Mouse (Mus musculus): ENCODE data around the gene Spred2. TPM values are rescaled to one million over a fixed set of nuclear protein-coding genes. Genes with fewer than 3 reads are reported as not detected.

Gene Spred2
- 5.6 and 7.5 TPM in 2 replicates for polyA plus RNA-seq (2016; fragmentation: Nextera tagmentation; extraction: Ambion mirVana)

GRCm38 (mm10) chr11:19923888-19924756 lies at the start of gene Spred2:
Gene Spred2 (plus strand): TSS chr11:19924375.
- Histone ChIP-seq H3K27ac (replicated peaks) (peak within 1 kb of the TSS; percentile 91), H3K36me3 (no peaks in the 10 kb centered on the region), H3K27me3 (peaks cover 8% of the 10 kb centered on the region; the same call in 1 of the 2 replicates), H3K9ac (replicated peaks) (peak within 1 kb of the TSS; percentile 84), H3K4me3 (peak within 1 kb of the TSS; percentile 86), H3K4me2 (replicated peaks) (peak within 1 kb of the TSS; percentile 74), H3K9me3 (no peaks in the 10 kb centered on the region), H3K4me1 (peaks cover 28% of the 10 kb centered on the region)
- under 1% methylated on average over 57 of the region's 57 CpGs for WGBS
- peak; percentile 42 for ATAC-seq (ENCODE audit: low FRiP score, low read depth)

- Histone ChIP-seq H3K4me1 (no peaks in the 10 kb centered on the region), H3K27ac (replicated peaks) (no peak overlapping the region), H3K4me3 (no peak overlapping the region), H3K27me3 (no peaks in the 10 kb centered on the region), H3K36me3 (no peaks in the 10 kb centered on the region), H3K4me2 (replicated peaks) (no peak overlapping the region), H3K9me3 (no peaks in the 10 kb centered on the region), H3K9ac (replicated peaks) (no peak overlapping the region)
- 50% methylated on average over 12 of the region's 12 CpGs for WGBS
- ATAC-seq (ENCODE audit: low FRiP score, low read depth): no peak
Measured at GRCm38 (mm10) chr11:19875551-19875950, 48.6 kb upstream of the Spred2 start.

GRCm38 (mm10) chr11:19875964-19876363 lies 48.2 kb upstream of the Spred2 start:
- no peak overlapping the region for H3K9ac ChIP-seq (replicated peaks)
- no peaks in the 10 kb centered on the region for H3K4me1 ChIP-seq
- no peak overlapping the region for H3K4me2 ChIP-seq (replicated peaks)
- no peak overlapping the region for H3K4me3 ChIP-seq
- H3K27ac ChIP-seq (replicated peaks): no peak overlapping the region
- ATAC-seq (ENCODE audit: low FRiP score, low read depth): no peak
- no peaks in the 10 kb centered on the region for H3K36me3 ChIP-seq
- H3K9me3 ChIP-seq: no peaks in the 10 kb centered on the region
- 61% methylated on average over 5 of the region's 5 CpGs for WGBS
- H3K27me3 ChIP-seq: no peaks in the 10 kb centered on the region

DNA sequence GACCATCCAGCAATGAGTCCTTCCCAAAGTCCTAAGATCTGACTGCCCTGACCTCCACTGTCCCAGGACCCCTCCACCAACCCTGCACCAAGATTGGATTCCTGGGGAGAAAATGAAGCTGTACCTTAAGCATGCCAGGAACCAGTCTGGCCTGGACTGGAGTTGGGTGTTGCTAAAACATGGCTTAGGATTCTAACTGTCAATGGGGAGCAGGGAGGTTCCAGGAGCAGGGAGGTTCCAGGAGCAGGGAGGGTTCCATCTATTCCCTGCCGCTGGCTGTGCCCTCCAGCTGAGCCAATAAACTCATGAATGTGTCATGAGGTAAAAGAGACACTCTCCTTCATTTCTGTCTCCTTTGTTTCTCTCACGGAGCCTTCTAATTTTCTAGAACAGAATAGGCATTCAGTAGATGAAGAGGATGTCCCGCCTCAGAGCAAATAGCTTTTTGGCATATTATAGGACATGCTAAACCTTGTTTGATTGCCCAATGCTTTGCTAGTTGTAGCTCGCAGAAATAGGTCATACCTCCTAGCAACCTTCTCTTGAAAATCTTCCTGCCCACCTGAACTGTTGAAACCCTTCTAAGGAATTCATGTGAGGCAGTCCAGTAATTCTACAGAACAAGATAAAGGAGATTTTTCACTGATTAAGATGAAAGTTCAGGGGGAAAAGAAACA lies 46.8 kb upstream of the Spred2 start:
- Histone ChIP-seq H3K4me1 (no peaks in the 10 kb centered on the region), H3K36me3 (no peaks in the 10 kb centered on the region), H3K9me3 (no peaks in the 10 kb centered on the region), H3K4me2 (replicated peaks) (no peak overlapping the region), H3K27me3 (no peaks in the 10 kb centered on the region), H3K9ac (replicated peaks) (no peak overlapping the region), H3K4me3 (no peak overlapping the region), H3K27ac (replicated peaks) (no peak overlapping the region)
- 54% methylated on average over 4 of the region's 4 CpGs for whole genome bisulfite sequencing
- 0 out of 2 replicates have a peak, but pooled peaks have one; percentile 16 for ATAC-seq (ENCODE audit: low FRiP score, low read depth)

DNA sequence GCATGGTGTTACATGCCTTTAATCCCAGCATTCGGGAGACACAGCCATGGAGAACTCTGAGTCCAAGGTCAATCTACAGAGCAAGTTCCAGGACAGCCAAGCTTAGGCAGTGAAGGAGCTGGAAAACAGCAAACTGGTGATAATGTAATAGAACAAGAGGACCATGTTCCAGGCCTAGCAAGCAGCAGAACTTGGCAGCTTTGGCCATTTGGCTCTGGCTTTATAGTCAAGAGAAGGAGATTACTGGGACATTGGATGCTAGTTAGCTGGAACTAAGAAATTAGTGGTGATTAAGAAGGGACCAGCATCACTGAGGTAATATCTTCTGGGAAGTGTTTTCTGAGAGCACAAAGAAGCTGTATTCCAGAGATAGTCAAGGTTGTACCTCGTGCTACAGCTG lies 42.8 kb upstream of the Spred2 start:
- Histone ChIP-seq H3K36me3 (no peaks in the 10 kb centered on the region), H3K27ac (replicated peaks) (no peak overlapping the region), H3K27me3 (no peaks in the 10 kb centered on the region), H3K4me2 (replicated peaks) (no peak overlapping the region), H3K9ac (replicated peaks) (no peak overlapping the region), H3K9me3 (no peaks in the 10 kb centered on the region), H3K4me1 (no peaks in the 10 kb centered on the region), H3K4me3 (no peak overlapping the region)
- no peak for ATAC-seq (ENCODE audit: low FRiP score, low read depth)
- WGBS: 81% methylated on average over 2 of the region's 2 CpGs

- no peaks in the 10 kb centered on the region for H3K9me3 ChIP-seq
- H3K27me3 ChIP-seq: no peaks in the 10 kb centered on the region
- no peak for ATAC-seq (ENCODE audit: low FRiP score, low read depth)
- no peak overlapping the region for H3K27ac ChIP-seq (replicated peaks)
- no peak overlapping the region for H3K4me3 ChIP-seq
- no peak overlapping the region for H3K9ac ChIP-seq (replicated peaks)
- no peaks in the 10 kb centered on the region for H3K36me3 ChIP-seq
- 69% methylated on average over 6 of the region's 6 CpGs for WGBS
- H3K4me2 ChIP-seq (replicated peaks): no peak overlapping the region
- H3K4me1 ChIP-seq: no peaks in the 10 kb centered on the region
Measured at GRCm38 (mm10) chr11:19890700-19891406, 33.3 kb upstream of the Spred2 start.

DNA sequence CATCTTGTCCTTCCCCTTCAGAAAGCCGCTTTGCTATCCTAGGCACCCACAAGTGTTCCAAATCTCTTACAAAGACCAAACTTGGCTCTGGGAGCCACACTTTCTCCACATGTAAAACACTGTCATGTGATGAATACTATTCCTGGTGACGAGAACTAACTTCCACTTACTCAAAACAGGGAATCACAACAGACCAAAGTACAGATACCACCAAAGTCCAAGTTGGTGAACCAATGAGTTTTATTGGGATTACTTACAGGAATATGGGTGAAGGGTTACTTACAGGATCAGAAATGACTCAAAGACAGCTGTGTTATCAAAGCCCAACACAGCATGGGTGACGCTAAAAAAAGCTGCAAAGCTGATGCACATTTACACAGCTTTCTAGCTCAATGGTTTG lies 30.9 kb upstream of the Spred2 start:
- no peak overlapping the region for H3K27ac ChIP-seq (replicated peaks)
- no peak overlapping the region for H3K4me2 ChIP-seq (replicated peaks)
- 87% methylated on average over 3 of the region's 3 CpGs for WGBS
- ATAC-seq (ENCODE audit: low FRiP score, low read depth): no peak
- no peaks in the 10 kb centered on the region for H3K27me3 ChIP-seq
- no peaks in the 10 kb centered on the region for H3K9me3 ChIP-seq
- no peaks in the 10 kb centered on the region for H3K4me1 ChIP-seq
- H3K36me3 ChIP-seq: no peaks in the 10 kb centered on the region
- H3K4me3 ChIP-seq: no peak overlapping the region
- H3K9ac ChIP-seq (replicated peaks): no peak overlapping the region

DNA sequence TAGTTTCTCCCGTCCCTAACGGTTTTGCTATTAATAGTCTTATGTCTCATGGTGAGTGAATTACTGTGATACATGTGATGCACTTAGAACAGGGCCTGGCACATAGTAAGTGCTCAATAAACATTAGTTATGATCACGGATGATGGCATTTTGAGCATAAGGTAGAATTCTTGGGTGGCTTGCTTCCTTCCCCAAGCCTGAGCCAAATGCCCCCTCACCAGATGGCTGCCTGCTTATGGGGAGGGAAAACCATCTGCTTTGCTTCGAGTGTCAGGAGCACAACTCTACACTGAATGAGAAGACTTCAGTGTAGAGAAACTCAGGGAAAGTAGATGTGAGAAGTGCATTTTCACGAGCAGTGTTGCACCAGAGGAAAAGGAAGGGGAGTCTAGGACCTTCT lies 24.6 kb upstream of the Spred2 start:
- 85% methylated on average over 5 of the region's 5 CpGs for WGBS
- Histone ChIP-seq H3K27me3 (no peaks in the 10 kb centered on the region), H3K4me1 (no peaks in the 10 kb centered on the region), H3K4me3 (no peak overlapping the region), H3K9me3 (no peaks in the 10 kb centered on the region; the same call in 1 of the 2 replicates), H3K9ac (replicated peaks) (no peak overlapping the region), H3K36me3 (no peaks in the 10 kb centered on the region), H3K27ac (replicated peaks) (no peak overlapping the region), H3K4me2 (replicated peaks) (no peak overlapping the region)
- ATAC-seq (ENCODE audit: low FRiP score, low read depth): no peak

GRCm38 (mm10) chr11:19900712-19901111 lies 23.5 kb upstream of the Spred2 start:
- Histone ChIP-seq H3K4me2 (replicated peaks) (no peak overlapping the region), H3K36me3 (no peaks in the 10 kb centered on the region), H3K27ac (replicated peaks) (no peak overlapping the region), H3K4me3 (no peak overlapping the region), H3K9ac (replicated peaks) (no peak overlapping the region), H3K4me1 (no peaks in the 10 kb centered on the region), H3K9me3 (peaks cover 1% of the 10 kb centered on the region), H3K27me3 (no peaks in the 10 kb centered on the region)
- ATAC-seq (ENCODE audit: low FRiP score, low read depth): no peak
- 81% methylated on average over 4 of the region's 4 CpGs for WGBS

- peaks cover 16% of the 10 kb centered on the region for H3K9me3 ChIP-seq
- no peaks in the 10 kb centered on the region for H3K4me1 ChIP-seq
- H3K9ac ChIP-seq (replicated peaks): no peak overlapping the region
- H3K27me3 ChIP-seq: no peaks in the 10 kb centered on the region
- H3K4me3 ChIP-seq: no peak overlapping the region
- ATAC-seq (ENCODE audit: low FRiP score, low read depth): no peak
- WGBS: 86% methylated on average over 3 of the region's 3 CpGs
- no peak overlapping the region for H3K27ac ChIP-seq (replicated peaks)
- H3K36me3 ChIP-seq: no peaks in the 10 kb centered on the region
- no peak overlapping the region for H3K4me2 ChIP-seq (replicated peaks)
Measured at GRCm38 (mm10) chr11:19911216-19911615, 13.0 kb upstream of the Spred2 start.

GRCm38 (mm10) chr11:19912179-19912578 lies 12.0 kb upstream of the Spred2 start:
- WGBS: 92% methylated on average over 6 of the region's 6 CpGs
- peaks cover 6% of the 10 kb centered on the region for H3K27me3 ChIP-seq
- H3K4me3 ChIP-seq: no peak overlapping the region
- no peaks in the 10 kb centered on the region for H3K36me3 ChIP-seq
- no peak overlapping the region for H3K9ac ChIP-seq (replicated peaks)
- no peaks in the 10 kb centered on the region for H3K4me1 ChIP-seq
- H3K27ac ChIP-seq (replicated peaks): no peak overlapping the region
- H3K9me3 ChIP-seq: peaks cover 7% of the 10 kb centered on the region; the same call in 1 of the 2 replicates
- no peak overlapping the region for H3K4me2 ChIP-seq (replicated peaks)
- ATAC-seq (ENCODE audit: low FRiP score, low read depth): no peak

GRCm38 (mm10) chr11:19912661-19913060 lies 11.5 kb upstream of the Spred2 start:
- Histone ChIP-seq H3K9ac (replicated peaks) (no peak overlapping the region), H3K27me3 (peaks cover 7% of the 10 kb centered on the region), H3K4me1 (peaks cover 3% of the 10 kb centered on the region; the same call in 1 of the 2 replicates), H3K9me3 (peaks cover 2% of the 10 kb centered on the region; the same call in 1 of the 2 replicates), H3K36me3 (no peaks in the 10 kb centered on the region), H3K27ac (replicated peaks) (no peak overlapping the region), H3K4me2 (replicated peaks) (no peak overlapping the region), H3K4me3 (no peak overlapping the region)
- 94% methylated on average over 5 of the region's 5 CpGs for WGBS
- no peak for ATAC-seq (ENCODE audit: low FRiP score, low read depth)

Data from midbrain, embryonic 12.5 days (tissue).